Comparison of ENCODE assay signal across 10 mouse cellular contexts in genomic region chr6:49055256-49055733, GRCm38 (mm10). TPM values are rescaled to one million over a fixed set of nuclear protein-coding genes. Genes with fewer than 3 reads are reported as not detected.
A peak's percentile ranks its signal among the peaks of the same experiment; 100 is the strongest.
DNase-seq lines count a peak whose midpoint lies in the region; ATAC-seq and TF ChIP-seq lines count a peak whose summit lies in the region.
"Had no signal": no experiment of that assay in that cellular context is flagged by ENCODE, and none has a peak within 500 bp of the region (broad histone marks: within the 10 kb centered on the region; RNA-seq: fewer than 3 reads in every experiment).

No protein-coding gene starts in this region.

- no peaks in the 10 kb centered on the region for H3K9me3 ChIP-seq in forebrain, postnatal 0 days (ENCODE audit: low read length)
- no peaks in the 10 kb centered on the region for H3K9me3 ChIP-seq in midbrain, embryonic 13.5 days
- H3K9me3 ChIP-seq in liver, embryonic 11.5 days (ENCODE audit: control insufficient read depth, low read length) = no peaks in the 10 kb centered on the region

- no peak for TF ChIP-seq CTCF in forebrain, postnatal 0 days (IDR thresholded peaks at IDR 0.05; ENCODE audit: low read depth)
- no peak for TF ChIP-seq CTCF in thymus, adult 2 months (IDR thresholded peaks at IDR 0.05; ENCODE audit: borderline replicate concordance, control insufficient read depth, extremely low read depth, insufficient read depth, low read length, poor library complexity)

- H3K4me2 ChIP-seq in forebrain, postnatal 0 days (ENCODE audit: low read depth) = no peak overlapping the region; the same call in 1 of the 2 replicates
- peak overlapping the region; percentile 14; the same call in 1 of the 2 replicates for H3K4me2 ChIP-seq in midbrain, embryonic 13.5 days (replicated peaks)
- H3K4me2 ChIP-seq in liver, embryonic 11.5 days = no peak overlapping the region

- no peaks in the 10 kb centered on the region for H3K27me3 ChIP-seq in forebrain, postnatal 0 days (ENCODE audit: insufficient read depth, low read length)
- no peaks in the 10 kb centered on the region for H3K27me3 ChIP-seq in midbrain, embryonic 13.5 days
- H3K27me3 ChIP-seq in liver, embryonic 11.5 days (replicated peaks; ENCODE audit: control insufficient read depth, insufficient read depth, low read length) = no peaks in the 10 kb centered on the region
- no peaks in the 10 kb centered on the region for H3K27me3 ChIP-seq in thymus, adult 2 months (ENCODE audit: control insufficient read depth, insufficient read depth, low read length)

- peak overlapping the region; percentile 73 for H3K27ac ChIP-seq in forebrain, postnatal 0 days (ENCODE audit: low read depth, low read length)
- H3K27ac ChIP-seq in midbrain, embryonic 13.5 days = peak overlapping the region; percentile 67
- no peak overlapping the region for H3K27ac ChIP-seq in liver, embryonic 11.5 days (ENCODE audit: low read depth, low read length)
- H3K27ac ChIP-seq in thymus, adult 2 months (ENCODE audit: control insufficient read depth, insufficient read depth, low read length) = no peak overlapping the region

- WGBS in forebrain, postnatal 0 days = 2% methylated on average over 7 of the region's 7 CpGs
- 3% methylated on average over 7 of the region's 7 CpGs for WGBS in midbrain, embryonic 13.5 days
- WGBS in liver, embryonic 11.5 days = 44% methylated on average over 7 of the region's 7 CpGs
- 95% methylated on average over 7 of the region's 7 CpGs for WGBS in thymus, adult 2 months

- no peak overlapping the region for H3K9ac ChIP-seq in forebrain, postnatal 0 days
- peak overlapping the region; percentile 21; the same call in 1 of the 2 replicates for H3K9ac ChIP-seq in midbrain, embryonic 13.5 days (replicated peaks)
- no peak overlapping the region for H3K9ac ChIP-seq in liver, embryonic 11.5 days (ENCODE audit: low read depth, low read length)

- peaks cover 9% of the 10 kb centered on the region; the same call in 1 of the 2 replicates for H3K4me1 ChIP-seq in forebrain, postnatal 0 days (ENCODE audit: insufficient read depth)
- H3K4me1 ChIP-seq in midbrain, embryonic 13.5 days (replicated peaks) = peaks cover 18% of the 10 kb centered on the region
- no peaks in the 10 kb centered on the region for H3K4me1 ChIP-seq in liver, embryonic 11.5 days (replicated peaks; ENCODE audit: control insufficient read depth, insufficient read depth, low read length)
- peaks cover 11% of the 10 kb centered on the region for H3K4me1 ChIP-seq in thymus, adult 2 months (replicated peaks; ENCODE audit: control insufficient read depth, insufficient read depth, low read length)

- no peak overlapping the region for H3K4me3 ChIP-seq in forebrain, postnatal 0 days (ENCODE audit: low read depth, low read length)
- no peak overlapping the region for H3K4me3 ChIP-seq in midbrain, embryonic 13.5 days (replicated peaks)
- H3K4me3 ChIP-seq in liver, embryonic 11.5 days (ENCODE audit: low read depth, low read length) = no peak overlapping the region
- no peak overlapping the region for H3K4me3 ChIP-seq in thymus, adult 2 months (ENCODE audit: control insufficient read depth, insufficient read depth, low read length)

- ATAC-seq in forebrain, postnatal 0 days = peak; percentile 92
- peak; percentile 74 for ATAC-seq in midbrain, embryonic 13.5 days
- no peak for ATAC-seq in liver, embryonic 11.5 days (replicated peaks; ENCODE audit: low FRiP score)

- DNase-seq in Muller cell, postnatal 12 days (ENCODE audit: inconsistent ontology term) = peak; percentile 48
- peak; percentile 82 for DNase-seq in embryo, embryonic 10 days (ENCODE audit: low spot score)
- DNase-seq in forebrain, postnatal 0 days = peak; percentile 68
- DNase-seq in spleen, postnatal 4 days (ENCODE audit: low spot score in 2 of 2) = no peak
- DNase-seq in liver, embryonic 11.5 days (ENCODE audit: low spot score) = no peak
- DNase-seq in cerebellum, adult 11 months = no peak
- no peak for DNase-seq in thymus, adult 2 months
- DNase-seq: cerebellum, adult 2 months; lung, adult 2 months had no signal

- H3K36me3 ChIP-seq in forebrain, postnatal 0 days (ENCODE audit: insufficient read depth) = no peaks in the 10 kb centered on the region
- H3K36me3 ChIP-seq in midbrain, embryonic 13.5 days = no peaks in the 10 kb centered on the region
- no peaks in the 10 kb centered on the region for H3K36me3 ChIP-seq in liver, embryonic 11.5 days (ENCODE audit: control insufficient read depth, insufficient read depth, low read length)
- no peaks in the 10 kb centered on the region for H3K36me3 ChIP-seq in thymus, adult 2 months (ENCODE audit: control insufficient read depth, insufficient read depth, low read length)

- TF ChIP-seq POLR2A in thymus, adult 2 months (IDR thresholded peaks at IDR 0.05; ENCODE audit: control insufficient read depth, extremely low read depth, insufficient read depth, low read length, poor library complexity) = no peak

RNA-seq across cellular contexts. Expression of gene Malsu1, which starts 18.3 kb away (rescaled TPM):
- 25.5 and 28.0 TPM in 2 replicates for total RNA-seq in forebrain, postnatal 0 days (2014; rRNA removed)
- 87.3 and 108 TPM in 2 replicates for polyA plus RNA-seq in forebrain, postnatal 0 days (2015; fragmentation: Nextera tagmentation; extraction: Ambion mirVana)
- polyA plus RNA-seq in midbrain, embryonic 13.5 days (2015; fragmentation: Nextera tagmentation; extraction: Ambion mirVana) = 65.2 and 70.3 TPM in 2 replicates
- 67.6 and 68.6 TPM in 2 replicates for polyA plus RNA-seq in liver, embryonic 11.5 days (2014; fragmentation: Nextera tagmentation; extraction: Ambion mirVana)
- polyA plus RNA-seq in thymus, adult 2 months (2012; rRNA removed) = 21.0 and 23.8 TPM in 2 replicates

RNA-seq across cellular contexts. Expression of gene Gpnmb, which starts 18.9 kb away (rescaled TPM):
- 0.92 and 1.6 TPM in 2 replicates for total RNA-seq in forebrain, postnatal 0 days (2014; rRNA removed)
- polyA plus RNA-seq in forebrain, postnatal 0 days (2015; fragmentation: Nextera tagmentation; extraction: Ambion mirVana) = 1.4 and 1.8 TPM in 2 replicates
- polyA plus RNA-seq in midbrain, embryonic 13.5 days (2015; fragmentation: Nextera tagmentation; extraction: Ambion mirVana) = 0.05 and 0.11 TPM in 2 replicates
- polyA plus RNA-seq in liver, embryonic 11.5 days (2014; fragmentation: Nextera tagmentation; extraction: Ambion mirVana) = 0.21 and 0.84 TPM in 2 replicates
- polyA plus RNA-seq in thymus, adult 2 months (2012; rRNA removed) = 7.8 and 15.2 TPM in 2 replicates

Comparison
In these comparisons a context has a peak if more than half of its experiments do, and no peak if none do; other contexts are left out.
1. DNase-seq: peak in Muller cell, postnatal 12 days (single experiment), embryo, embryonic 10 days (single experiment) and forebrain, postnatal 0 days (single experiment); none in spleen, postnatal 4 days (0 of 2), liver, embryonic 11.5 days (single experiment), cerebellum, adult 11 months (single experiment) and thymus, adult 2 months (single experiment).
2. H3K27ac ChIP-seq: peak in forebrain, postnatal 0 days (single experiment) and midbrain, embryonic 13.5 days (single experiment); none in liver, embryonic 11.5 days (single experiment) and thymus, adult 2 months (single experiment).